Mouse (Mus musculus) hindbrain, embryonic 11.5 days (tissue): ENCODE measurements at regions not wholly inside any gene's neighbourhood (a gene's known extent, or its start where the extent isn't known, plus 50 kb on each side); places are given as distances from the start of the nearest gene placed in this dataset.

Source experiments
- ATAC-seq: fragments of 200-750 bp; cut with Nextera tagmentation; 2 replicates; pipeline ENCODE4 v1.8.0; 2017; ENCODE audit warnings: mild to moderate bottlenecking, moderate TSS enrichment, moderate library complexity; ENCODE audit not compliant: low FRiP score
- DNase-seq: peaks from one replicate; pipeline ENCODE4 v3.0.0-alpha.2; 2015; ENCODE audit warnings: low spot score
- H3K27ac ChIP-seq: fragments of 300-500 bp; sonication (generic); 2 replicates; pipeline ENCODE4 v1.5.1; 2014; ENCODE audit warnings: mild to moderate bottlenecking, low read depth, low read length
- H3K27me3 ChIP-seq: fragments of 300-500 bp; sonication (generic); 2 replicates; pipeline ENCODE4 v1.6.1; 2014; ENCODE audit warnings: mild to moderate bottlenecking, low read length, moderate library complexity, mixed read lengths; ENCODE audit not compliant: control insufficient read depth, insufficient read depth
- H3K36me3 ChIP-seq: fragments of 300-500 bp; sonication (generic); 2 replicates; pipeline ENCODE4 v1.6.1; 2014; ENCODE audit warnings: mild to moderate bottlenecking, low read length, moderate library complexity, mixed read lengths; ENCODE audit not compliant: control insufficient read depth, insufficient read depth
- H3K4me1 ChIP-seq: fragments of 300-500 bp; sonication (generic); replicated peaks from 2 replicates; pipeline ENCODE4 v1.6.1; 2014; ENCODE audit warnings: low read length, mixed read lengths; ENCODE audit not compliant: control insufficient read depth, insufficient read depth
- H3K4me2 ChIP-seq: fragments of 300-500 bp; sonication (generic); replicated peaks from 2 replicates; pipeline ENCODE4 v1.6.1; 2014; ENCODE audit warnings: mild to moderate bottlenecking, low read depth, low read length
- H3K4me3 ChIP-seq: fragments of 300-500 bp; sonication (generic); 2 replicates; pipeline ENCODE4 v1.5.1; 2014; ENCODE audit warnings: low read depth, low read length
- H3K9ac ChIP-seq: fragments of 300-500 bp; sonication (generic); 2 replicates; pipeline ENCODE4 v1.6.1; 2014; ENCODE audit warnings: low read depth, low read length
- H3K9me3 ChIP-seq: fragments of 300-500 bp; sonication (generic); 2 replicates; pipeline ENCODE4 v1.6.1; 2016; ENCODE audit warnings: low read length; ENCODE audit not compliant: control insufficient read depth
- WGBS: fragments of 180-500 bp; shearing (Covaris S2); extraction: QIAGEN DNeasy Blood & Tissue Kit; methylation state at CpG from one replicate; pipeline ENCODE4 v1.1.7; 2014; 5-methylcytosine and 5-hydroxymethylcytosine counted together

GRCm38 (mm10) chr8:26677584-26678138 lies 299.5 kb upstream of the Zfp703 start:
- Histone ChIP-seq H3K36me3 (no peaks in the 10 kb centered on the region), H3K27me3 (no peaks in the 10 kb centered on the region), H3K4me2 (no peak overlapping the region), H3K4me1 (0 out of 2 replicates have a peak, but pooled peaks cover 7% of the 10 kb centered on the region), H3K9ac (no peak overlapping the region), H3K27ac (no peak overlapping the region), H3K4me3 (no peak overlapping the region), H3K9me3 (no peaks in the 10 kb centered on the region)
- WGBS: 48% methylated on average over 18 of the region's 18 CpGs
- peak; percentile 46 for DNase-seq
- peak; percentile 63 for ATAC-seq

- ATAC-seq (no peak), DNase-seq (no peak)
- H3K9ac ChIP-seq: no peak overlapping the region
- H3K36me3 ChIP-seq: no peaks in the 10 kb centered on the region
- no peaks in the 10 kb centered on the region for H3K9me3 ChIP-seq
- H3K4me3 ChIP-seq: no peak overlapping the region
- no peak overlapping the region for H3K27ac ChIP-seq
- 75% methylated on average over 11 of the region's 11 CpGs for WGBS
- 0 out of 2 replicates have a peak, but pooled peaks cover 3% of the 10 kb centered on the region for H3K4me1 ChIP-seq
- no peaks in the 10 kb centered on the region for H3K27me3 ChIP-seq
- H3K4me2 ChIP-seq: no peak overlapping the region
These were observed 296.2 kb upstream of the Zfp703 start for GRCm38 (mm10) chr8:26680891-26681381.

- ATAC-seq: no peak
- H3K4me2 ChIP-seq: no peak overlapping the region
- peak; percentile 62 for DNase-seq
These were observed 290.0 kb upstream of the Zfp703 start for GRCm38 (mm10) chr8:26687146-26687545.

GRCm38 (mm10) chr8:26688035-26688434 lies 289.1 kb upstream of the Zfp703 start:
- no peaks in the 10 kb centered on the region for H3K27me3 ChIP-seq
- WGBS: 79% methylated on average over 4 of the region's 4 CpGs

More at GRCm38 (mm10) chr8:26687146-26687545, 290.0 kb upstream of the Zfp703 start:
- Histone ChIP-seq H3K4me1 (no peaks in the 10 kb centered on the region), H3K9me3 (no peaks in the 10 kb centered on the region), H3K27me3 (no peaks in the 10 kb centered on the region), H3K27ac (no peak overlapping the region), H3K9ac (no peak overlapping the region), H3K4me3 (no peak overlapping the region), H3K36me3 (no peaks in the 10 kb centered on the region)

GRCm38 (mm10) chr8:26688745-26689478 lies 288.2 kb upstream of the Zfp703 start:
- H3K4me2 ChIP-seq: no peak overlapping the region
- H3K27me3 ChIP-seq: no peaks in the 10 kb centered on the region
- WGBS: 71% methylated on average over 5 of the region's 5 CpGs
- H3K36me3 ChIP-seq: no peaks in the 10 kb centered on the region
- DNase-seq: no peak
- no peaks in the 10 kb centered on the region for H3K9me3 ChIP-seq
- no peaks in the 10 kb centered on the region for H3K4me1 ChIP-seq
- no peak for ATAC-seq
- no peak overlapping the region for H3K27ac ChIP-seq
- no peak overlapping the region for H3K4me3 ChIP-seq
- H3K9ac ChIP-seq: no peak overlapping the region

More at GRCm38 (mm10) chr8:26688035-26688434, 289.1 kb upstream of the Zfp703 start:
- ATAC-seq (no peak), DNase-seq (no peak)
- Histone ChIP-seq H3K4me3 (no peak overlapping the region), H3K9me3 (no peaks in the 10 kb centered on the region), H3K27ac (no peak overlapping the region), H3K36me3 (no peaks in the 10 kb centered on the region), H3K9ac (no peak overlapping the region), H3K4me1 (no peaks in the 10 kb centered on the region), H3K4me2 (no peak overlapping the region)

GRCm38 (mm10) chr8:26689479-26690177 lies 287.5 kb upstream of the Zfp703 start:
- no peak for DNase-seq
- Histone ChIP-seq H3K9me3 (no peaks in the 10 kb centered on the region), H3K36me3 (no peaks in the 10 kb centered on the region), H3K4me3 (no peak overlapping the region), H3K27me3 (no peaks in the 10 kb centered on the region; the same call in 1 of the 2 replicates), H3K4me2 (no peak overlapping the region), H3K27ac (no peak overlapping the region), H3K9ac (no peak overlapping the region), H3K4me1 (no peaks in the 10 kb centered on the region)
- peak; percentile 38; the same call in 1 of the 2 replicates for ATAC-seq
- WGBS: 48% methylated on average over 10 of the region's 10 CpGs

GRCm38 (mm10) chr8:26690178-26690735 lies 286.9 kb upstream of the Zfp703 start:
- ATAC-seq (no peak), DNase-seq (no peak)
- Histone ChIP-seq H3K27me3 (no peaks in the 10 kb centered on the region; the same call in 1 of the 2 replicates), H3K36me3 (no peaks in the 10 kb centered on the region), H3K4me1 (no peaks in the 10 kb centered on the region), H3K27ac (no peak overlapping the region), H3K4me2 (no peak overlapping the region), H3K4me3 (no peak overlapping the region), H3K9me3 (no peaks in the 10 kb centered on the region), H3K9ac (no peak overlapping the region)
- WGBS: 74% methylated on average over 6 of the region's 6 CpGs

GRCm38 (mm10) chr8:26697579-26698084 lies 279.5 kb upstream of the Zfp703 start:
- H3K36me3 ChIP-seq: no peaks in the 10 kb centered on the region
- H3K9me3 ChIP-seq: no peaks in the 10 kb centered on the region
- H3K4me3 ChIP-seq: no peak overlapping the region
- ATAC-seq (no peak), DNase-seq (no peak)
- WGBS: 89% methylated on average over 1 of the region's 4 CpGs
- H3K27ac ChIP-seq: no peak overlapping the region
- H3K4me2 ChIP-seq: no peak overlapping the region
- no peak overlapping the region for H3K9ac ChIP-seq
- H3K27me3 ChIP-seq: no peaks in the 10 kb centered on the region; the same call in 1 of the 2 replicates
- H3K4me1 ChIP-seq: no peaks in the 10 kb centered on the region
